Mouse (Mus musculus) hindbrain, embryonic 10.5 days (tissue): ENCODE results near the gene Gm10778. TPM values are rescaled to one million over a fixed set of nuclear protein-coding genes. Genes with fewer than 3 reads are reported as not detected.
"Not testable (repeated sequence)": the region's sequence is repeated elsewhere in the genome, so short reads cannot be mapped to it uniquely, and the experiment has no call there.

Source experiments
- DNase-seq: peaks from one replicate; pipeline ENCODE4 v3.0.0-alpha.2; 2017; ENCODE audit warnings: low spot score
- H3K27ac ChIP-seq: fragments of 300-500 bp; sonication (generic); 2 replicates; pipeline ENCODE4 v1.5.1; 2016; ENCODE audit warnings: mild to moderate bottlenecking, moderate library complexity
- H3K27me3 ChIP-seq: fragments of 300-500 bp; sonication (generic); 2 replicates; pipeline ENCODE4 v1.6.1; 2016; ENCODE audit warnings: mild to moderate bottlenecking; ENCODE audit not compliant: poor library complexity, insufficient read depth, severe bottlenecking
- H3K36me3 ChIP-seq: fragments of 300-500 bp; sonication (generic); 2 replicates; pipeline ENCODE4 v1.6.1; 2016; ENCODE audit warnings: mild to moderate bottlenecking, moderate library complexity
- H3K4me1 ChIP-seq: fragments of 300-500 bp; sonication (generic); replicated peaks from 2 replicates; pipeline ENCODE4 v1.6.1; 2016; ENCODE audit warnings: mild to moderate bottlenecking
- H3K4me3 ChIP-seq: fragments of 300-500 bp; sonication (generic); 2 replicates; pipeline ENCODE4 v1.5.1; 2016; ENCODE audit warnings: mild to moderate bottlenecking, moderate library complexity
- H3K9me3 ChIP-seq: fragments of 300-500 bp; sonication (generic); 2 replicates; pipeline ENCODE4 v1.6.1; 2016; ENCODE audit warnings: mild to moderate bottlenecking, moderate library complexity
- WGBS: fragments of 180-500 bp; shearing (Covaris S2); methylation state at CpG from one replicate; pipeline ENCODE4 v1.1.7; 2016; 5-methylcytosine and 5-hydroxymethylcytosine counted together
- polyA plus RNA-seq: library from polyadenylated mRNA; unstranded; fragments of >200 nt; fragmentation: Nextera tagmentation; extraction: Ambion mirVana; gene quantifications from 2 replicates; pipeline ENCODE4 v1.2.1, GENCODE M21; 2016

The Gm10778 gene
- polyA plus RNA-seq, 1 experiment from 2014 or later: 3.6 TPM

DNA sequence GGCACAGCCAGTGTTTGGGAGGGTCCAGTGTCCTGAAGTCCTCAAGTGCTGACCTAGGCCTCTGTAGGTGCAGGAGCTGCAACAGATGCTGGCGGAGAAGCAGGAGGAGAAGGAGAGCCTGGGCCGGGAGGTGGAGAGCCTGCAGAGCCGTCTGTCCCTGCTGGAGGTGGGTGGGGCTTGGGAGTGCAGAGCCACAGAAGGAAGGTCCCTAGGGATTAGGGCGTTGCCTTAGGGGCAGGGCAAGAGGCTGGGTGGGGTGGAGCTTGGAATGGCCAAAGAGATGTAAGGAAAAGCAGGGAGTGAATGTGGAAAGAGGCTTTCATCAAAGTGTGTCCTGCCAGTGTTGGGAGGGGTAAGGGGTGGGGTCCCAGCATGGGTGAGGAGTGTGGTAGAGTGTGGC lies 8.0 kb upstream of the Gm10778 start:
- H3K27me3 ChIP-seq, H3K36me3 ChIP-seq, H3K27ac ChIP-seq, H3K4me3 ChIP-seq, DNase-seq, H3K9me3 ChIP-seq: not testable (repeated sequence)
- 54% methylated on average over 4 of the region's 4 CpGs for WGBS
- peaks cover 31% of the 10 kb centered on the region for H3K4me1 ChIP-seq

DNA sequence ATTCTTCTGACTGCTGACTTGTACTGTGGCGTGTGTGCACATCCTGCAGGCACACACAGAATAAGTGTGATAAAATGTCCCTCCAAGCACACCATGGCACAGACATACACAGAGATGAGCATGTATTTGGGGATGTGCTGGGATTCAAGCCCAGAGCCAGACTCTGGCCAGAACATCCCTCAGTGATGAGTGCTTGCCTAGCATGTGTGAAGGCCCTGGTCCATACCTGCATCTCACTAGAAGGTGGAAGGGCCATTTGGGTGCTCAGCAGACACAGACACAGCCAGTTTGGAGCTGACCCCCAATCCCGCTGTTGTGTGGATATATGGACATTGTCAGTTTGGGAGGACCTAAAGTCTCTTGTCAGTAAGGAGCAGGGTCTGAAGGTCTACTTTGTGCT lies 7.3 kb upstream of the Gm10778 start:
- peaks cover 31% of the 10 kb centered on the region for H3K4me1 ChIP-seq
- no peaks in the 10 kb centered on the region for H3K36me3 ChIP-seq
- 91% methylated on average over 2 of the region's 2 CpGs for WGBS
- peaks cover 10% of the 10 kb centered on the region; the same call in 1 of the 2 replicates for H3K27me3 ChIP-seq
- DNase-seq: no peak
- no peaks in the 10 kb centered on the region for H3K9me3 ChIP-seq
- H3K27ac ChIP-seq: no peak overlapping the region
- H3K4me3 ChIP-seq: no peak overlapping the region; the same call in 1 of the 2 replicates

DNA sequence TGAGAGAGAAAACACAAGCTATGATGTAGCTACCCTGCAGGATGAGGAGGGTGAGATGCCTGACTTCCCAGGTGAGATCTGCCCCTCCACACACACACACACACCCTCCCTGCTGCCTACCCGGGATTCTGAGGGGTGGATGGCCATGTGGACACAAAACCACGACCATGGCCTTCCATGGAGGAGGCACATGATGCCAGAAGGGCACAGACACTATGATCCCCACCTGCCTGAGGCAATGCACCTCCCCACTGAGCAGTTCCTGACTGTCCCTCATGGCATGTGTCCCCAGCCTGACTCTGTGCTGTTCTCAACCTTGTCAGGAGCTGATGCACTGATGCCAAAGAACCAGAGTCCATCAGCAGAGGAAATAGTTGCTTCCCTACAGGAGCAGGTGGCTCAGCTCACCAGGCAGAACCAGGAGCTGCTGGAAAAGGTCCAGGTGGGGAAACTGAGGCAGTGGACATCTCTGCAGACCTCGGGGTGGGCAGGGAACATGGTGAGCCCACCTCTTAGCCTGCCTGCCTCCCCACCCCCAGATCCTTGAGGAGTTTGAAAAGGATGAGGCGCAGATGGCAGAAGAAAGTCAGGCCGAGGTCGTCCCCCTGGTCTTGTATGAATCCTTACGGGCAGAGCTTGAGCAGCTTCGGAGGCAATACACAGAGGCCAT lies 6.7 kb upstream of the Gm10778 start:
- no peak for DNase-seq
- Histone ChIP-seq H3K36me3 (no peaks in the 10 kb centered on the region), H3K4me1 (peaks cover 31% of the 10 kb centered on the region), H3K9me3 (no peaks in the 10 kb centered on the region), H3K4me3 (peak overlapping the region; percentile 85), H3K27ac (peak overlapping the region; percentile 94; the same call in 1 of the 2 replicates), H3K27me3 (peaks cover 12% of the 10 kb centered on the region; the same call in 1 of the 2 replicates)
- 81% methylated on average over 8 of the region's 8 CpGs for WGBS

DNA sequence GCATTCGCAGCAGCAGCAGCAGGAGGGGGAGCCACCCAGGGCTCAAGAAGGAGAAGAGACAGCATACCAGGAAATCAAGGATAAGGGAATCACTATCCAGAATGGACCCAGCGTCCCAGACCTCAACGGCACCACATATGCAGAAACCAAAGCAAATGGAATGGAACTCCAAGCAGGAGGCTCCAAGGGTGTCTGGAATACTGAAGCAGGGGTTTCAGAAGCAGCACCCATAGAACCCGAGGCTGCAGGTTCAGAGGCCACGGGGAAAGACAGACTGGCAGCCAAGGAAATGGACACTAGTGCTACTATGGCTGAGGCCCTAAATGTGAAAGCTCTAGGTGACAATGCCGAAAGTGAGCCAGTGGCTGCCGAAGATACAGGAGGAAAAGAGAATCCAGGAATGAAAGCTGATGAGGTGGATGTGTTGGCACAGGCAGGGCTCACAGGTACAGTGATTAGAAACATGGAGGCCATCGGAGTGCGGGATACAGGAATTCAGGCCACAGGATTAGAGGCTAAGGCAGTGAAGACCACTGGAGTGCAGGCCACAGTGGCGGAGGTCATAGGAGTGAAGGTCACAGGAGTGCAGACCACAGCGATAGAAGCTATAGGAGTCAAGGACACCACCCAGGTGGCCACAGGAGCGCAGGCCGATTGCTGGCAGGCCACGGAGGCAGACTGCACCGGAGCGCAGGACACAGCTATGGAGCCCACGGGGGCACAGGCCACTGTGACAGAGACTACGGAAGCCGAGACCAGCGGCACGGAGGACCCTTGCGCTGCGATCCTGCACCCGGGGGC lies 6.0 kb upstream of the Gm10778 start:
- H3K9me3 ChIP-seq: no peaks in the 10 kb centered on the region
- no peaks in the 10 kb centered on the region for H3K36me3 ChIP-seq
- peaks cover 31% of the 10 kb centered on the region for H3K4me1 ChIP-seq
- WGBS: 23% methylated on average over 24 of the region's 24 CpGs
- H3K27me3 ChIP-seq: peaks cover 12% of the 10 kb centered on the region; the same call in 1 of the 2 replicates
- peak overlapping the region; percentile 94 for H3K27ac ChIP-seq
- no peak for DNase-seq
- peak overlapping the region; percentile 85 for H3K4me3 ChIP-seq

DNA sequence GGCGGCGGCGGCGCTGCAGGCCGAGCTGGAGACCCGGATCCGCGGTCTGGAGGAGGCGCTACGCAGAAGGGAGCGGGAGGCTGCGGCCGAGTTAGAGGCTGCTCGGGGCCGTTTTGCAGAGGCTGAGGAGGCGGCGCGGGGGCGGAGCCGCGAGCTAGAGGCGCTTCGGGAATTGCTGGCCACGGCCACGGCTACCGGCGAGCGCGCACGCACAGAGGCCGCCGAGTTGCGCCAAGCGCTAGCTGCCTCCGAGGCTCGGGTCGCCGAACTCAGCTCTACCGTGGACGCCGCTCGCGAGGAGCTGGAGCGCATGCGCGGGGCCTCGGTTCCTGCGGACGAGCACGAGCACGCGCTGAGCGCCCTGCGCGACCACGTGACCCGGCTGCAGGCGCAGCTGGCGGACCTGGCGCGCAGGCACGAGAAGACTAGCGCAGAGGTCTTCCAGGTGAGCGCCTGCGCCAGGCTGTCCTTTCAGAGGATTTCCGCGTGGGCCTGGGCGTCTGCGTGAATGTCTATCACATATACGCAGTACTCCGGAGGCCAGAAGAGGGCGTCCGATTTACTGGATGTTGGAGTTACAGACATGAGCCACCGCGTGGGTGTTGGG lies 5.3 kb upstream of the Gm10778 start:
- peak; percentile 95 for DNase-seq
- Histone ChIP-seq H3K9me3 (no peaks in the 10 kb centered on the region), H3K27ac (peak overlapping the region; percentile 94), H3K36me3 (no peaks in the 10 kb centered on the region), H3K4me1 (peaks cover 33% of the 10 kb centered on the region), H3K4me3 (peak overlapping the region; percentile 85), H3K27me3 (peaks cover 7% of the 10 kb centered on the region; the same call in 1 of the 2 replicates)
- WGBS: under 1% methylated on average over 75 of the region's 75 CpGs

DNA sequence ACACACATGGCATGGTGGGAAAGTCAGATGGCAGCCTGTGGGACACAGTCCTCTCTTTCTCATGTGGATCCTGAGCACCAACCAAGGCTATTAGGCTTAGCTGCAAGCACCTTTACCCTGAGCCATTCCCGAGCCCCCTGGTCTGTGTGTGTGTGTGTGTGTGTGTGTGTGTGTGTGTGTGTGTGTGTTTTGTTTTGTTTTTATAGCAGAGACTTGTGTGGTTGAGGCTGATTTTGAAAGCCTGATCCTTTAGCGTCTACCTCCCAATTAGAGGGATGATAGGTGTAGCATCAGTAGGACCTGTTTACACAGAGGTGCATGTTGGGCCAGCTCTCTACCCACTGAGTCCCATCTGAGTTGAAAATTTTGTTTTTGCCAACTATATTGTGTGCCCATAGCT lies 4.7 kb upstream of the Gm10778 start:
- Histone ChIP-seq H3K27me3 (peaks cover 7% of the 10 kb centered on the region; the same call in 1 of the 2 replicates), H3K4me1 (peaks cover 35% of the 10 kb centered on the region), H3K9me3 (no peaks in the 10 kb centered on the region), H3K36me3 (no peaks in the 10 kb centered on the region), H3K4me3 (peak overlapping the region; percentile 85), H3K27ac (peak overlapping the region; percentile 94)
- DNase-seq: no peak
- WGBS: 56% methylated on average over 2 of the region's 2 CpGs

DNA sequence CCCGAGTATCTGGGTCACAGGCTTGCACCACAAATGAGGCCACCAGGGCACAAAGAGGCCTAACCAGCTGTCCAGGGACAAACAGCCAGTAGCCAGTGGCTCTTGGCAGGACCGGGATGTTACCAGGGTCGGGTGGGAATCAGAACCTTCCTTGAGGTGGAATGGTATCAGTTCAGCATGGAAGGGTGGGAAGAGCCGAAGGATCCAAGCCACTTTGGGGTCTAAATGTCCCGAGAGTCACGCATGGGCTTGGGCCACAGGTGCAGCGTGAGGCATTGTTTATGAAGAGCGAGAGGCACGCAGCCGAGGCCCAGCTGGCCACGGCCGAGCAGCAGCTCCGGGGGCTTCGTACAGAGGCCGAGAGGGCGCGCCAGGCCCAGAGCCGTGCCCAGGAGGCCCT lies 4.1 kb upstream of the Gm10778 start:
- no peak for DNase-seq

DNA sequence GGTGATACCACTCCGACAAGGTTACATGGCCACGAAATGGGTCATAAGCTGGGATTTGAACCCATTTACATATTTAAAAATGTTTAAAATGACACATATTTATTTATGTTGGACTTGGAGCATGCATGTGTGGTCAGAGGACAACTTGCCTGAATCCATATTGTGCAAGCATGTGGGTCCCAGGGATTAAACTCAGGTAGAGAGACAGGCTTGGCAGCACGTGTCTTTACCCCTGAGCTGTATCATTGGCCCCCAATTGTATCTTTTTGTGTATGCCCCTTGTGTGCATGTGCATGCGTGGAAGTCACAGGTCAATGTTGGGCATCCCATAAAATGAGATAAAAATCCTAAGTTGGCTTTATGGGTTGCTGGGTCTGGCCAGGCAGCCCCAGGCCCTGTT lies 3.5 kb upstream of the Gm10778 start:
- DNase-seq: no peak
- Histone ChIP-seq H3K4me1 (peaks cover 35% of the 10 kb centered on the region), H3K4me3 (no peak overlapping the region), H3K27ac (no peak overlapping the region), H3K9me3 (no peaks in the 10 kb centered on the region; the same call in 1 of the 2 replicates), H3K36me3 (peaks cover 3% of the 10 kb centered on the region), H3K27me3 (peaks cover 7% of the 10 kb centered on the region; the same call in 1 of the 2 replicates)
- 94% methylated on average over 4 of the region's 4 CpGs for WGBS

More for the DNA sequence above, 4.1 kb upstream of the Gm10778 start:
- 92% methylated on average over 18 of the region's 18 CpGs for WGBS
- Histone ChIP-seq H3K27me3 (peaks cover 7% of the 10 kb centered on the region; the same call in 1 of the 2 replicates), H3K9me3 (no peaks in the 10 kb centered on the region), H3K4me3 (peak overlapping the region; percentile 85), H3K4me1 (peaks cover 35% of the 10 kb centered on the region), H3K36me3 (no peaks in the 10 kb centered on the region), H3K27ac (no peak overlapping the region)

DNA sequence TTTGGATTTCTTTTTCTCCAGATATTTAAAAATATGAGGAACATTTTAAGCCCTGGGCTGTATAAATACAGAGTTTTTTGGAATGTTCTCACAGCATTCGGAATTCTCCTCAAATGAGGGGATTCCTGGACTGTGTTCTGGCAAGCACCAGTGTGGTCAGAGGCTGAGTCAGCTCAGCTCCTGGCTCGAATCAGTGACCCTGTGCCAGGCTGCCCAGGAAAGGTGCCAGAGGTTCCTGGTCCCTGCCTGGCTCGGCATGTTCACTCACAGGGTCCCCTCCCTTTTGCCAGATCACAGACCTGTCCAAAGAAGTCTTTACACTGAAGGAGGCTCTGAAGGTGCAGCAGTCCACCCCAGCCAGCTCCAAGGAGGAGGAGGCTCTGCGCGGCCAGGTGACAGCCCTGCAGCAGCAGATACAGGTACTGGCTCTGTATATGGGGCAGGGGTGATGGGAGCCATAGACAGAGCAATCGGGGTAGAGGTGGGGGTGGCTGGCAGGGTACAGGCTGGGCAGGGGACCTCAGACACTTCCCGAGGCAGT lies 2.8 kb upstream of the Gm10778 start:
- 88% methylated on average over 7 of the region's 7 CpGs for WGBS
- Histone ChIP-seq H3K27me3 (peaks cover 7% of the 10 kb centered on the region; the same call in 1 of the 2 replicates), H3K4me1 (peaks cover 35% of the 10 kb centered on the region), H3K9me3 (peaks cover 7% of the 10 kb centered on the region), H3K36me3 (peaks cover 10% of the 10 kb centered on the region), H3K4me3 (no peak overlapping the region), H3K27ac (no peak overlapping the region)
- no peak for DNase-seq

DNA sequence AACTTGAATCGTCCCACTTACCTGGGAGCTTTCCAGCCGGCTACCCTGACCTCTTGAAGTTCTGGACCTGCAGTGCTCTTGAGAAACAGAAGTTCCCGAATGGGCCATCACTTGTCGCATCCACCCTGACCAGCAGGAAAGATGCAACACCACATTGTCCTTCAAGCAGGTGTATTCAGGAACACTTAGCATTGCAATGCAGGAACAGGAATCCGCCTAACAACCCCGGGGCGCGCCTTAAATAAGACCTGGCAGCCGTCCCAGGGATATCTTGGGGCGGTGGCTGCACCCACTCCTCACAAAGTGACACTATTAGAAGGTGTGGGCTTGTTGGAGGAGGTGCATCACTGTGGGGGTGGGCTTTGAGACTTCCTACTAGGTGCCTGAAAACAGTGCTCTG lies 6.3 kb downstream of the Gm10778 start:
- 96% methylated on average over 10 of the region's 10 CpGs for WGBS
- DNase-seq: no peak
- Histone ChIP-seq H3K4me1 (no peaks in the 10 kb centered on the region; the same call in 1 of the 2 replicates), H3K27ac (no peak overlapping the region), H3K36me3 (peaks cover 88% of the 10 kb centered on the region), H3K4me3 (no peak overlapping the region), H3K9me3 (peaks cover 88% of the 10 kb centered on the region), H3K27me3 (no peaks in the 10 kb centered on the region)

DNA sequence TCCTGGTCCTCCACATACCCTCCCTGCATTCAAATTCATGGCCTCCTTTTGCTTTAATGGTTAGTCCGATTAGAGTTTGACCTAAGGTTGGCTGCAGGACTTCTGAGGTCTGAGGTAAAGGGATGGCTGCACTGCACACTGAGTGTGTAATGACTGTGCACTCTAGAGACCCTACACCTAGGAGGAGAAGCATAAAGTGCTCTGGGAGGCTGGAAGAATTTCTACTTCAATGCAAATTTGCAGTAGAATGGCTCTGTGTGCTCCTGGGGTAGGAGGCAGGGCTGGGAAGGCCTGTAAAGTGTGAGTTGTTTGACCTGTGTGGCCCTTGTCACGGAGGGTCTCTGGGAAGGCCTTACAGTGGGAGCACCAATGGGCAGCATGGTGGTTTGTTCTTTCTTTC lies 7.3 kb downstream of the Gm10778 start:
- Histone ChIP-seq H3K36me3 (peaks cover 79% of the 10 kb centered on the region), H3K4me1 (no peaks in the 10 kb centered on the region), H3K9me3 (peaks cover 85% of the 10 kb centered on the region), H3K4me3 (no peak overlapping the region), H3K27ac (no peak overlapping the region), H3K27me3 (no peaks in the 10 kb centered on the region)
- 97% methylated on average over 2 of the region's 2 CpGs for WGBS
- no peak for DNase-seq

DNA sequence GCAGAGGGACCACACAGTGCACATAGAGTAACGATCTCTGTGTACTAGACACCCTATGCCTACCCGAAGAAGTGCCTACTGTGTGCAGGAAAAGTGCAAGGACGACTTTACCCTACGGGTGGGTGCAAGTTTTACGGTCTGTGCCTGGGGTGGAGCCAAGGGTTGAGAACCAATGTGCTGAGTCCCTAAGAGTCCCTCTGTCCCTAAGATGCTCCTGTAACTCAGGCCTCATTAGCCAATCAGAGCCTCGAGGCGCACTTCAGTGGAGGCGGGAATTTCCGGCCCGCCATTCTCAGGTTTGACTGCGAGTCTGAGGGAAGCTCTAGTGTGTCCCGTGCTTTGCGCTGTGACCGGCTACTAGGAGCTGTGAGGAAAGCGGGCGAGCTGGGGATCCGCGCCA lies 38.3 kb downstream of the Gm10778 start:
- no CpG with 5 or more reads among the region's 18 CpGs for WGBS
- H3K4me1 ChIP-seq, H3K36me3 ChIP-seq, H3K9me3 ChIP-seq, H3K27ac ChIP-seq, H3K27me3 ChIP-seq, DNase-seq, H3K4me3 ChIP-seq: not testable (repeated sequence)
